Mouse (Mus musculus) lung, adult 2 months (tissue): ENCODE measurements at regions not wholly inside any gene's neighbourhood (a gene's known extent, or its start where the extent isn't known, plus 50 kb on each side); places are given as distances from the start of the nearest gene placed in this dataset.

ENCODE experiments used
- CTCF ChIP-seq: fragments of 200-500 bp; IDR thresholded peaks from 2 replicates; pipeline ENCODE4 v1.5.1; 2011; ENCODE audit warnings: mild to moderate bottlenecking, low read length, control low read depth; ENCODE audit not compliant: insufficient read depth
- POLR2A ChIP-seq: fragments of 200-500 bp; IDR thresholded peaks from 2 replicates; pipeline ENCODE4 v1.6.1; 2011; ENCODE audit warnings: low read depth, mild to moderate bottlenecking, control low read depth, low read length, borderline replicate concordance; ENCODE audit errors: extremely low read depth

- TF ChIP-seq POLR2A (no peak), CTCF (no peak)
Observed at GRCm38 (mm10) chr13:28557032-28557570, 299.8 kb downstream of the Gm11361 start.
